Mouse (Mus musculus) embryonic facial prominence, embryonic 15.5 days (tissue): ENCODE measurements at regions not wholly inside any gene's neighbourhood (a gene's known extent, or its start where the extent isn't known, plus 50 kb on each side); places are given as distances from the start of the nearest gene placed in this dataset.

ENCODE experiments used
- ATAC-seq: fragments of 200-750 bp; cut with Nextera tagmentation; 2 replicates; pipeline ENCODE4 v1.8.0; 2017; ENCODE audit warnings: low read depth, moderate TSS enrichment; ENCODE audit not compliant: insufficient number of reproducible peaks, low FRiP score, low TSS enrichment
- H3K27ac ChIP-seq: fragments of 300-500 bp; sonication (generic); replicated peaks from 2 replicates; pipeline ENCODE4 v1.5.1; 2015; ENCODE audit warnings: mild to moderate bottlenecking, inconsistent platforms
- H3K27me3 ChIP-seq: fragments of 300-500 bp; sonication (generic); 2 replicates; pipeline ENCODE4 v1.6.1; 2015; ENCODE audit warnings: inconsistent platforms
- H3K36me3 ChIP-seq: fragments of 300-500 bp; sonication (generic); 2 replicates; pipeline ENCODE4 v1.6.1; 2015; ENCODE audit warnings: mild to moderate bottlenecking, inconsistent platforms
- H3K4me1 ChIP-seq: fragments of 300-500 bp; sonication (generic); 2 replicates; pipeline ENCODE4 v1.6.1; 2015; ENCODE audit warnings: inconsistent platforms
- H3K4me2 ChIP-seq: fragments of 300-500 bp; sonication (generic); replicated peaks from 2 replicates; pipeline ENCODE4 v1.6.1; 2015; ENCODE audit warnings: mild to moderate bottlenecking, inconsistent platforms
- H3K4me3 ChIP-seq: fragments of 300-500 bp; sonication (generic); replicated peaks from 2 replicates; pipeline ENCODE4 v1.5.1; 2015; ENCODE audit warnings: mild to moderate bottlenecking, inconsistent platforms
- H3K9ac ChIP-seq: fragments of 300-500 bp; sonication (generic); 2 replicates; pipeline ENCODE4 v1.6.1; 2015; ENCODE audit warnings: inconsistent platforms
- H3K9me3 ChIP-seq: fragments of 300-500 bp; sonication (generic); replicated peaks from 2 replicates; pipeline ENCODE4 v1.6.1; 2016; ENCODE audit warnings: inconsistent platforms
- WGBS: fragments of 180-500 bp; shearing (Covaris S2); methylation state at CpG from one replicate; pipeline ENCODE4 v1.1.7; 2015; 5-methylcytosine and 5-hydroxymethylcytosine counted together

- WGBS: 60% methylated on average over 7 of the region's 7 CpGs
- H3K4me3 ChIP-seq: no peak overlapping the region
- no peaks in the 10 kb centered on the region for H3K4me1 ChIP-seq
- H3K27me3 ChIP-seq: peaks cover 38% of the 10 kb centered on the region
- H3K36me3 ChIP-seq: no peaks in the 10 kb centered on the region
- H3K9ac ChIP-seq: no peak overlapping the region
- ATAC-seq: no peak
- H3K27ac ChIP-seq: no peak overlapping the region
- no peaks in the 10 kb centered on the region for H3K9me3 ChIP-seq
- H3K4me2 ChIP-seq: no peak overlapping the region
Observed at GRCm38 (mm10) chr8:91866076-91866475, 64.2 kb upstream of the Irx3 start.

DNA sequence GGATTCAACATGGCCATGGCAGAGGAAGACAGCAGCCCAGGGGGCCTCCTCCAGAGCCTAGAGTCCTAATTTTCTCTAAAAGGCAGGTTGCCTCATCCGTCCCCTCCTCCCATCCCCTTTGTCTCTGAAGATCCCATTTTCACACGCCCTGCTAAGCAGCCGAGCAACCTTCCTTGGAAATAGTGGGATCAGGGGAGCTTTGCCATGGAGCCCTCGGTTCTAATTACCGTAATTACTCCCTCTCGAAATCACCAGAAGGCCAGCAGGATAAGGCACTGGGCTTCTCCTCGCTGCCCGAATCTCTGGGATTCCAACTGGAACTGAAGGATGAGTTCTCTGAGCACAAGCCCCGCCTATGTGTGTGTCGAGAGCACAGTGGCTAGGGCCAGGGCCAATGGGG is 63.5 kb upstream of the Irx3 start:
- Histone ChIP-seq H3K36me3 (no peaks in the 10 kb centered on the region), H3K4me2 (no peak overlapping the region), H3K9me3 (no peaks in the 10 kb centered on the region), H3K4me1 (no peaks in the 10 kb centered on the region), H3K4me3 (no peak overlapping the region), H3K27me3 (peaks cover 39% of the 10 kb centered on the region), H3K27ac (no peak overlapping the region), H3K9ac (no peak overlapping the region)
- 23% methylated on average over 10 of the region's 10 CpGs for WGBS
- no peak for ATAC-seq

GRCm38 (mm10) chr8:91863505-91863904 is 61.6 kb upstream of the Irx3 start:
- ATAC-seq: no peak

GRCm38 (mm10) chr8:91855881-91856280 is 54.0 kb upstream of the Irx3 start:
- no peaks in the 10 kb centered on the region for H3K4me1 ChIP-seq
- no peak overlapping the region for H3K4me3 ChIP-seq
- H3K27me3 ChIP-seq: no peaks in the 10 kb centered on the region
- ATAC-seq: no peak
- no peak overlapping the region for H3K27ac ChIP-seq
- H3K36me3 ChIP-seq: no peaks in the 10 kb centered on the region
- no peak overlapping the region for H3K9ac ChIP-seq
- WGBS: 45% methylated on average over 14 of the region's 14 CpGs
- no peak overlapping the region for H3K4me2 ChIP-seq
- H3K9me3 ChIP-seq: no peaks in the 10 kb centered on the region

More at GRCm38 (mm10) chr8:91863505-91863904, 61.6 kb upstream of the Irx3 start:
- H3K27me3 ChIP-seq: peaks cover 39% of the 10 kb centered on the region
- no peaks in the 10 kb centered on the region for H3K9me3 ChIP-seq
- no peak overlapping the region for H3K4me2 ChIP-seq
- no peak overlapping the region for H3K27ac ChIP-seq
- no peaks in the 10 kb centered on the region for H3K36me3 ChIP-seq
- no peak overlapping the region for H3K9ac ChIP-seq
- H3K4me3 ChIP-seq: no peak overlapping the region
- 30% methylated on average over 4 of the region's 4 CpGs for WGBS
- no peaks in the 10 kb centered on the region for H3K4me1 ChIP-seq

- Histone ChIP-seq H3K27me3 (no peaks in the 10 kb centered on the region), H3K4me1 (no peaks in the 10 kb centered on the region), H3K9ac (no peak overlapping the region), H3K4me2 (no peak overlapping the region), H3K36me3 (no peaks in the 10 kb centered on the region), H3K27ac (no peak overlapping the region), H3K4me3 (no peak overlapping the region), H3K9me3 (no peaks in the 10 kb centered on the region)
- ATAC-seq: no peak
- 78% methylated on average over 4 of the region's 4 CpGs for WGBS
Observed at GRCm38 (mm10) chr8:91854369-91854768, 52.5 kb upstream of the Irx3 start.

DNA sequence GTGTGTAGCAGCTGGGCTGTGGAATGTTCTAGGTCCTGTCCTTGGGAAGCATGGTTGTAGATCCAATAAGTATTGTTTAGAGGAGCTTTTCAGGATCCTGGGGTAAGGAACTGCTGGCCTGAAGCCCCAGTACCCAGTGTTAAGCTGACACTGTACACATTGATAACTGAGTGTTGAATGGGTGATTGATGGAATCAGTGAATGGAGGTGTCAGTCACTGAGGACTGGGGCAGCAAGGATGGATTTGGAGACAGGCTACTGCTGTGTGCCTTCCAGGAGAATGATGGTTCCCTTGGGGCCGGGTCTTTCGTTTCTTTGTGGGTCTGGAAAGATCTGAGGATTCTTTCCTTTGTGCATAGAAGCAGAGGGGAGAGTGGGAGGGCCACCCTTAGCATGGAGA is 51.9 kb upstream of the Irx3 start:
- no peaks in the 10 kb centered on the region for H3K36me3 ChIP-seq
- no peak overlapping the region for H3K4me2 ChIP-seq
- no peak overlapping the region for H3K9ac ChIP-seq
- ATAC-seq: no peak
- 47% methylated on average over 2 of the region's 2 CpGs for WGBS
- H3K4me3 ChIP-seq: no peak overlapping the region
- no peaks in the 10 kb centered on the region for H3K9me3 ChIP-seq
- H3K27ac ChIP-seq: no peak overlapping the region
- H3K27me3 ChIP-seq: no peaks in the 10 kb centered on the region
- H3K4me1 ChIP-seq: no peaks in the 10 kb centered on the region

DNA sequence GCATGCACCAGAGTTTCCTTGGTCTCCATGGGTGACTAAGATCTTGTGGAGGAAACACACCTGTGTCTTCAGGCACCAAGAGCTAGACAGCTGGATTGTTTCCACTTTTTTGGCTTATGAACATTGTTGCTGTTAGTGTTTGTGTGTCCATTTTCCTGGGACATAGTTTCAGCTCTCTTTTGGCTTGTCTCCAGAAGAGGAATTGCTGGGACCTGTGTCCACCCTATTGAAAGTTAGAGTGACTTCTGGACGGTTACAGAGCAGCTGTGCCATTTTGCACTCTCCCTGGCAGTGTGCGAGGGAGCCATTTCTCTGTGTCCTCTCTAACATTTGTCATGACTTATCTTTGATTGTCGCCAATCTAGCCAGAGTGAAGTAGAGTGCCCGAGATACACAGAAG is 51.5 kb upstream of the Irx3 start:
- Histone ChIP-seq H3K4me3 (no peak overlapping the region), H3K9me3 (no peaks in the 10 kb centered on the region), H3K27me3 (no peaks in the 10 kb centered on the region), H3K27ac (no peak overlapping the region), H3K9ac (no peak overlapping the region), H3K4me2 (no peak overlapping the region), H3K4me1 (no peaks in the 10 kb centered on the region), H3K36me3 (no peaks in the 10 kb centered on the region)
- WGBS: 65% methylated on average over 4 of the region's 4 CpGs
- no peak for ATAC-seq
